Mouse (Mus musculus) retina, adult 2 months (tissue): ENCODE measurements around the gene Phb.

Experiments
- DNase-seq: peaks from one replicate; pipeline ENCODE4 v3.0.0-alpha.2; 2012; ENCODE audit warnings: low read depth, low spot score

The Phb gene

DNA sequence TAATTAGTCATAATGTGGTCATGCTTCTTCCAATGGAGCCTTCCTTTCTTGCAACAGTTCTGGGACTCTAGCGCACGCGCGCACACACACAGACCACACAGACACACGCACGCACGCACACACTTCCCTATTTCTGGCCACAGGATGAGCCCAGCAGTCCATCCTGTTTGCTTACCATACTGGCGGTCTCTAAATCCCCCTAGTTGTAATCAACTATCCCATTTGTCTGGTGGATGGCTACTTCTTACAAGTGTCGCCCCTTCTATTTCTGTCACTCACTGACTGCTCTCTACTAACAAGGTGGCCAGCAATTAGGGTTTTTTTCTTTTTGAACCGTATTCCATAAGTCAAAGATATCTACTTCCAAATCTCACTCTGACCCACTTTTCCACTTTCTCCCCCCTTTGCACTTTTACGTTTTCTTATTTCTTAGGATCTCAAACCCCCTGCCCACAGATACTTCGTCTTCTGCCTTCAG, 45.4 kb downstream of the Phb start:
- no peak for DNase-seq

DNA sequence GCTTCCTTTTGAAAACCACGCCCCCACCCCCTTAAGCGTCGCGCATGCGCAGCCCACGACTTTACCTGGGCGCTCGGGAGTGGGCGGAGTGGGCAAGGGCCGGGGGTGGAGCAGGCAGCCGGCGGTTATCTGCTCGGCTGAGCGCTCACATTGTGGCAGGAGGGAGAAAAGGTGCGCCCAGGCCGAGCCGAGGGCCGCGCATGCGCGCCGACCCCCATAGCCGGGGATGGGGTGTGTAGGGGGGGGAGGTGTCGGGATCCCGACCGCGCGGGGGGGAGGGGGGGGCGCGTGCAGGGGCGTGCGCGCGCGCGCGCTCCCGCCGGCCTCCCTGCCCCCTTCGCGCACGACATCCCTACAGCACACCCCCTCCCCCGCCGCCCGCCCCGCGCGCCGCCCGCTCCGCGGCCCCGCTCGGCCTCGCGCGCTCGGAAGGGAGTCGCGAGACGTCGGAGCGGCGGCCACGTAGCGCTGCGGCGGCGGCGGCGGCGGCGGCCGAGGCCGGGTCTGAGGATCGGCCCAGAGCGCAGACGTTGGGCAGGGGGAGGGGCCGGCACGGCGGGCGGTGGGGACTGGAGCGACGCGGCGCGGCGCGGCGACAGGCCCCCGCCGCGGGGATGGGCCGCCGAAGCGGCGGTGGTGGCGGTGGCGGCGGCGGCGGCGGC, 45.9 kb downstream of the Phb start, which contains the start of gene Zfp652:
TSS of gene Zfp652 (plus strand) at position 111 of the 662 bp plus-strand sequence.
- DNase-seq: peak; percentile 83

DNA sequence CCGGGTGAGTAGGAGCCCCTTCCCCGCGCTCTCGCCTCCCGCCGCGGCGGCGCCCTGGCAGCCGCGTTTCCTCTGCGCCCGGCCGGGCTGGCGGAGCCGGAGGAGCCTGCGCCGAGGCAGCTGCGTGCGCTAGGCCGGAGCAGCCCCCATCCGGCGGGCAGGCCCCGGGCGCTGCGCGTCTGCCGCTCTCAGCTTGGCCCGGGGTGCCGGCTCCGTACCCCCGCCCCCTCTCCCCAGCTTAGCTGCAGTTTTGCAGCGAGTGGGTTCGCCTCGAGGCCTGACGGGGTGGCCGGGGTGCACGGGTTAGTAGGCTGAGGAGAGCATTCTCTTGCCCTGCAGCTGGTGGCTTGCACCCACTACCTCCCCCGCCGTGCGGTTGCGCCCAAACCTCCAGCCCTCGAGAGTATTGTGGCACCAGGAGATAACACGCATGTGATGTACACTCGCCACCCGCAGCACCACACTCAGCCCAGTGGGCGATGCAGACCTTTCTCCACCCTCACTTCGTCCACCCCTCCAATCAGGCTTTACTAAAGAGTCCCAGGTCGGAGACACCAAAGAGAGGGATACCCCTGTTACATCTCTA, 46.6 kb downstream of the Phb start:
- no peak for DNase-seq

DNA sequence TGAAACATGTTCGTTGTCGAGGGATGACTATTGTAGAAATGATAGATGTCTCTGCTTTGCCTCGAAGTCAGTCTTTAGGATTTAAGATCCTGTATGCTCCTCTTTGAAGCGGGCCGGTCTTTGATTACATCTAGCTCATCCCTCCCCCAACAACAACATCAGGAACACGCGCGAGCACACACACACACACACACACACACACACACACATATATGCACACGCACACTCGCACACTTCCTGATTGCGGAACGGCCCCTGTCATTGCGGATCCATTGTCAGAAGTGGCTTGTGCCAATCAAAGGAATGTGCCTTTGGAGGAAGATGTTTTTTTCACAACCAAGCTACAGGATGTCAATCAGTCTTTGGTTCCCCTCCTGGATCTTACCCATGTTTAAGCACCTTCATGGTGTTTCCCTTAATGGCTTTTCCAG, 47.1 kb downstream of the Phb start:
- no peak for DNase-seq

DNA sequence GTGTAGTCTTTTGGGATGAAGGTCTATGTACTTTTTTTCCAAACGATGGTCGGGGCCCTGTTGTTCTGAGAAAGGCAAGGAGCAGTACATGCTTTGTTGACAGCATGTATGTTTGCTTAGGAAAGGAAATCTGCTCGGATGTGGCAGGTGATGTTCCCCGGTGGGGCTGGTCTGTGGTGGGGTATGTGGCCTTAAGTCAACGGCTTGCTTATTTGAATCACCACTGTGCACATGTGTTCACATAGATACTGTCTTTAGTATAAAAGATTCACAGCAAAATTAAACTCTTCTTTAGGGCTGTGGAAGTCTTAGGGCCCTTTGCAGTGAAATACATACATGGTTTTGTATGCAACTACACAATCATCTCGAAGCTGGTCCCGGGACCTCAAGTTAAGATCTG, 47.7 kb downstream of the Phb start:
- DNase-seq: no peak

DNA sequence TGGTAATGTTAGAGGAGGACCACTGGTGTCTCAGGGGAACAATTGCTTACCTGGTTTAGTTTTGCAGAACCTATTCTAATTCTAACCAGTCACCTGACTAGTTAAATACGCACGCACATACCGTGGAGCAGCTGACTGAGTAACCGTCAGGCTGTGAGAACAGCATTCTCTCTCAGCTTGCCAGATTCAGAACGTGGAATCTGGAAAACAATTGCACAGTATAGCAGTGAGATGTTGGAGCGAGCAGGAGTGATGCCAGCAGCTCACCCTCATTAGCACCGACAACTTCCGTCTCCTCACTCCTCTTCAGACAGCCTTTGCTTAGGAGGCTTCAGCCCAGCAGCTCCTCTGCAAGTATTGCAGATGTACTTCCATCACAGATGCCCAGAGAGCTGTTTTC, 49.4 kb downstream of the Phb start:
- no peak for DNase-seq

DNA sequence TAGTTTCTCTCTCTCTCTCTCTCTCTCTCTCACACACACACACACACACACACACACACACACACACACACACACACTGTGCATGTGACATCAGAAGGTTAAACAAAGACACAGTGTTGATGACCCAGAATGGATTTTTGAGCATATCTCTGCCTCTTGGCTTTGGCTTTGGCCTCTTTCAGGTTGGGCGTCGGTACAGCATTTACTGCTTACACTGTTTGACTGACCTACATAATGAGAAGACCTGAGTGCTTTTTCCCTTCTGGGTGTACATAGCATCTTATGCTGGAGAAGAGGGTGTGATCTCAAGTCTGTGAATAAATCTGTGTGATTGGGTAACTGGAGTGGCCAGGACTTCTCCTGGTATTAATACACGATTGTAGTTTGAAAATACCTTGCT, 52.6 kb downstream of the Phb start:
- DNase-seq: no peak

DNA sequence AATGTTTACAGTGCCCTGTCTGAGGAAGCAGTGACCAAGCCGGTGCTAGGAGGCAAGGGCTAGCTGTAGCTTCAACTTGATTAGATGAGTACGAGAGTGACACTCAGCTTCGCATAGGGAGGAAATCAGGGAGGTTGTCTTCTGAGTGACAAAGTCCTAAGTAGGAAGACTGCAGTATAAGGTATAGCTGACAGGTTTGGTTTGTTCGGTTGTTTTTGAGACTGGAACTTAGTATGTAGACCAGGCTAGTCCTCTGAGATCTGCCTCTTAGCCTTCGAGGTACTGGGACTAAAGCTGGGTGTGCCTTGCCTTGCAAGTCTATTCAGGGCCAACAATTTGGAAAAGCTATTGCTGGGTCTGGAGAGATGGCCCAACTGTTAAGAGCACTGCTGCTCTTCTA, 56.5 kb downstream of the Phb start, which contains the start of gene B130006D01Rik:
TSS of gene B130006D01Rik (plus strand) at position 301 of the 400 bp plus-strand sequence.
- DNase-seq: no peak

DNA sequence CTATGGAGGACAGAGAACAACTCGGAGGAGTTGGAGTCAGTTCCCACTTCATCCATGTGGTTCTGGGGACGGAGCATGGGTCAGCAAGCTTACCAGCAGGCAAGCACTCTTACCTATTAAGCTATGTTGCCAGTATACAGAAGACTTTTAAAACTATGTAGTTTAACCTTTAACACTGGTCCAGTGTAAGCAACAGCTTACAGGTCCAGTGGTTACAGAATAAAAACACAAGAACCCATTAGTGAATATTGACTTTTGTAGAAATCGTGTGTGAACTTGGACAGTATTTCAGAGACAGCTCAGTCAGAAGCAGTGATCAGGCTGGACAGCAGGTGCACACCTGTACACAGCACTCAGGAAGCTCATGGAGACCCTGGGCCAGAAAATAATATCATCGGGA, 57.7 kb downstream of the Phb start:
- DNase-seq: no peak

DNA sequence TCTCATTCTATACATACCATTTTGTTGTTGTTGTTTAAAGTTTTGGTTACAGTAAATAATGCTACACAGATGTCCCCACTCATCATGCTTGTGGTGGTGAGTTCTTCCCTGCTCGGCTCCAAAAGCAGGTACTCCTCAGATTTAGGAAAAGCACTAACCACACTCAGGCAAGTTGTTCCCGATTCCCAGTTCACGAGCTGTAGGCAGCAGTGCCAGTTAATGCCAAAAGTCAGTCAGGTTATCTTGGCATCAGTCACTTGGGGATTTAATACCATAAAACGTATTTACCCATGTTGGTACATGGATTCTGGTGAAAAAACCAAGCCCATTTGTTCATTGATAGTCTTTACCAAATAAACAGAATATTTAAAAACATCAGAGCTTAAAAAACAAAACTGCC, 59.4 kb downstream of the Phb start:
- DNase-seq: no peak

DNA sequence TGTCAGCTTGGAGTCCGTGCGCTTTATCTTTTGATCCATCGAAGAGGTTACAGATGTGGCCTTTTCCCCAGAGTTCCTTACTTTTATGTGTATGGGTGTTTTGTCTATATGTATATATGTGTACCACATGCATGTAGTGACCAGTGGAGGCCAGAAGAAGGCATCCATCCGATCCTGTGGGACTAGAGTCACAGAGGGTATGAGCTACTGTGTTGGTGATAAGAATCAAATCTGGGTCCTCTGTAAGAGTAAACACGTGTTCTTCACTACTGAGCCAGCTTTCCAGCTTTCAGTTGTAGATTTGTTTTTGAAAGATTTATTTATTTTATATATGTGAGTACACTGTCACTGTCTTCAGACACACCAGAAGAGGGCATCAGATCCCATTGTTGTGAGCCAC, 61.2 kb downstream of the Phb start:
- no peak for DNase-seq

DNA sequence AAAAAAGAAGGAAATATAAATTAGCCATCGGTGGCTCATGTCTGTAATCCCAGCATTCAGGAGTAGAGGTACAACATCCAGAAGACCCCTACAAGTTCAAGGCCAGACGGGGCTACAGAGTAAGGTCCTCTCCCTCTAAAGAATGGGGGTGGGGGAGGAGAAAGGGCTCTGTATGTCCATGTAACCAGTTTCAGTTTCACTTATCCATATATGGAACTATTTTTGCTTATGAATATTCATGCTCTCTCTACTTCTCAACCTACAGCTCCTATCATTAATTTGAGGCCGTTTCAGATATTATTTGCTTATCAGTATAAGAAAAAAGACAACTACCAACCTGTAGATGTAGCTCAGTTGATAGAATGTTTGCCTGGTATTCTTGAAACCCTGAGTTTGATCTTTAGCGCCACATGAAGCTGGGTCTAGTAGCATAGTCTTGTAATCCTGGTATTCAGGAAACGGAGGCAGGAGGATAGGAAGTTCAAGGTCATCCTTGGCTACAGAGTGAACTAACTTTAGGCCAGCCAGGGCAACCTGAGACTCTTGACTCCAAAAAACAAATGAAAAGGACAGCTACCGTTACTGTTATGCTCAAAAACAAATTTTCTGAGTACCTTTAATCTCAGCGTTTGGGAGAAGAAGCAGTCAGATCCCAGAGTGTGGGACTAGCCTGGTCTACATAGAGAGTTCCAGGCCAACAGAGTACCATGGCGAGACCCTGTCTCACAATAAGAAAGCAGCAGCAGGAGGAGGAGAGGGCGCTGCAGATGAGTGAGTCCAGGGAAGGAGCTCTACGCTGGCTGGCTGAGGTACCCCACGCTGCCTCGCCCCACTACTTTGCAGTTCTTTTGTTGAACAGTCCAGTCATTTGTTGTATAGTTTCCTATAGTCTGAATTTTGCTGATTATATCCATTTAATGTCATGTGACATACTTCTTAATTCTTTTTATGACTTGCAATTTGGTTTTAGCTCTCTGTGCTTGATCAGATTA, 62.5 kb downstream of the Phb start:
- DNase-seq: no peak
